Mouse (Mus musculus) mesoderm, embryonic 11.5 days (tissue): ENCODE results near the gene D630045J12Rik.

Source experiments
- DNase-seq: peaks from one replicate; pipeline ENCODE4 v3.0.0-alpha.2; 2012; ENCODE audit warnings: low read depth, low spot score

D630045J12Rik gene

DNA sequence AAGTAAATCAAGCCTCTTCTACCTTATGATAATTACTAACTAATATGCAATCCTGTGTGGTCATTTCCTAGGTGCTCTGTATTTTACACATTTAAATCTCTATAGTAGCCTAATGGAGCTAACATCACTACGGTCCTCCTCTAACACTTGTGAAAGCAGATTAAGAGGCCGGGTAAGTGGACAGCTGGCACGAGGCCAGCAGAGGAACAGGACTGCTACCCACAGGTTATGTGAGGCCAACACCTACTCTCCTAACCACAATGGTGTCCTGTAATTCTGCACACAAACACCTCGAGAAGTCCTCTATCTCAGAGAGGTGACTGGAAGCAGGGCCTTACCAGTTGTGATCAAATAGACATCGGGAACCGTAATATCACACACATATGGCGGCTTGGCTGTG, 59.8 kb downstream of the D630045J12Rik start:
- no peak for DNase-seq

DNA sequence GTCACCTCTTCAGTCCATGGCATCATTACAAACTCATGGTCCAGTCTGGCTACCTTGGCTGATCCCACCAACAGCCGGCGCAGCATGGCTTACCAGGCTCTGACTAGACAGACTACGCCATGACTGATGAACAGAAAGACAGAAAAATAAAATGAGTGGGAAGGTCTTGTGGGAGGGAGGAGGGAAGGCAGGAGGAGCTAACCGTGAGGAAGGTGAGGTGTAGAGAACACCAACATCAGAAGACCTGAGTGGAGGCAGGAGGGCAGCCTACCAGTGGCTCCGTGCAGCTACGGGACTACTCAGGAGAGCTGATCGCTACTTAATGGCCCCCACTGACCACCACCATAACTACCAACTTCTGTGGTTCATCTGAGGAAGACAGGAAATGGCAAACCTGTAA, 60.9 kb downstream of the D630045J12Rik start:
- no peak for DNase-seq

DNA sequence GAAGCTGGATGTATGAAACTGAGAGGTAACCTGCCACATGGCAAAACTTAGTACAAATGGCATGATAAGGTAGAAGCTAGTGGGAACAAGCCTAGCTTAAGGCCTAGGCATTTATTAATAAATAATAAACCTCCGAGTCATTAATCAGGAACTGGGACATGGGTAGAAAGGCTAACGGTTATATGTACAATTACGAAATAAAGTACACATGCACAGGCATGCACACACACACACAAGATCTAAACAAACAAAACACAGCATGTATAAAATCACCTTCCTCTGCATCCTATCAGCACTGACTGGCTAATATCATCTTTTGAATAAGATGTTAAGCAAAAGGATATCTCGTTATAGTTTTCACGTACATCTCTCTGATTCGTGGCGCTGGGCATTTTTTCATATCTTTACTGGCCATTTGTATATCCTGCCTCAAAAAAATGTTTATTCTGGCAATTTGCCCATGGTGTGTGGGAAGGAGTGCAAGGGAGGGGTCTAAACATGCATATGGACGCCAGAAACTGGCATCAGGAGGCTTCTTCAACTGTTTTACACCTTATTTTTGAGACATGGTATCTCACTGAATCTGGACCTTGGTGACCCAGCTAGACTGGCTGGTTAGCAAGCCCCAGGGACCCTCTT, 67.4 kb downstream of the D630045J12Rik start:
- no peak for DNase-seq

DNA sequence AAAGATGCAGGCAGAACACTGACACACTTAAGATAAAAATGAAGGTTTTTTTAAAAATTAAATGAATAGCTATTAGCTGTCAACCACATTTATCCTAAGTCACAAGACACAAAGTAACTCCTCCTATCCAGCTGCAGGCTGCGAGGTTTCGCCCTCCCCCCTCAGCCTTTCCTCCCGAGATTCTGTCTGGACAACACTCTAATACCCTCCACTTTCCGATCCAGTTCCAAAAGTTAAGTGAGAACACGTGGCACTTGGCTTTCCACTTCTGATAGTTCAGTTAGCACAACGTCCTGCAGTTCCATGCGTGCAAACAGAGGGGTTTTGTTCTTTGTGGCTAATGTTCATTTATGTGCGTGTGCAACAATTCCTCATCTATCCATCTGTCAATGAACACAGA, 69.0 kb downstream of the D630045J12Rik start:
- DNase-seq, result no peak

DNA sequence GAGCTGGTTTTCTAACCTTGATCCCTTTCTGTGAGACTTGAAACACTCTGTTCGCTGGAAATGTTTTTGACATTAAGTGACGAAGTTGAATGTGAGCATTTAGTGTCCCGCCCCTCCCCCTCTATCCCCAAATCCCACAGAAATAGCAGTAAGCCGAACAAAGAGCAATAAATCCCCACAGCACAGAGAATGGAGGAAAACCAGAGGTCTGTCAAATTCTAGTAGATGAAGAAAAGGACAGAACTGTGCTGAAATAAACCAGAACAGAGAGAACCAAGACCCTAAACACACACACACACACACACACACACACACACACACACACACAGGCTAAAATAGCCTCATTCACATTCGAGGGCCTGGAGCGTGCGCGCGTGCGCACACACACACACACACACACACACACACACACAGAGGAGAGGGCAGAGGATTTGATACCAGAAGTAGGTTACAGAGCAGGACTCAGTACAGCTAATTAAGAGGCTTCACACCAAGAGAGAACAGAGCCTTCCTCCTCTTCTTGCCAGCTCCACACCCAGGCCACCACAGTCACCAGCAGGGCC, 72.0 kb downstream of the D630045J12Rik start:
- no peak for DNase-seq

DNA sequence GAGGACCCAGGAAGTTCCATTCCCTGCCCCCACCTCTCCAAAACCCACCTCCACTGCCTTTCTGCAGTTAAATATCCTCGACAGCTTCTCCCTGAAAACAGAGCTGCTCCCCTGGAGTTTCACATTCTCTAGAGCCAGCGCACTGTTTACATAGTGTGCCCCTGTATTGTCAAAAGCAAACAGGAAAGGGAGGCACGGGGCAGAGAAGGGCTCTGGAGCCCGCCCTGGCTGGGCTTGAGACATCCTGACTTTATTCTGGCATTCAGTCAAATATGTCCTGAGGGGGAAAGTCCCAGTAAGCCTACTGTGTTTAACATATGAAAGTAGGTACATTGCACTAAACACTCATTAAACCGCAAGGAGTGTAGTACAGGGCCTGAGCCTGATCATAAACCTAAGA, 73.1 kb downstream of the D630045J12Rik start:
- no peak for DNase-seq

DNA sequence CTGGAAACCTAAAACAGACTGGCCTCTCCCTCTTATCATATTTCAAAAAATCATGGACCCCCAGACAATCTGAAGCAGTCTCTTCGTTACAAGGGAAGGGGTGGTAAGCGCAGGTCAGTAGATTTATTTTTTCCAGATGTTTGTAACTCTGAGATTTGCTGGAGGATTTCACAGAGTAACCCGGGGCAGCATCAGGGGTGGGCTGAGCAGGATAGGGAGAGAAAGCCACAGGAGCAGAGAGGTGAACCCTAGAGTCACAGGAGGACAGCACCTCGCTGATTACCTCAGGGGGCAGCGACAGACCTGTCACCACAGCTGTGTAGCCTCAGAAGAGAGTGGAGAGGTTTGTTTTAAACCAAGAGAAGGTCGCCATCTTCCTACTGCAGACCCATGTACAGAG, 88.4 kb downstream of the D630045J12Rik start:
- DNase-seq, result peak; percentile 47

DNA sequence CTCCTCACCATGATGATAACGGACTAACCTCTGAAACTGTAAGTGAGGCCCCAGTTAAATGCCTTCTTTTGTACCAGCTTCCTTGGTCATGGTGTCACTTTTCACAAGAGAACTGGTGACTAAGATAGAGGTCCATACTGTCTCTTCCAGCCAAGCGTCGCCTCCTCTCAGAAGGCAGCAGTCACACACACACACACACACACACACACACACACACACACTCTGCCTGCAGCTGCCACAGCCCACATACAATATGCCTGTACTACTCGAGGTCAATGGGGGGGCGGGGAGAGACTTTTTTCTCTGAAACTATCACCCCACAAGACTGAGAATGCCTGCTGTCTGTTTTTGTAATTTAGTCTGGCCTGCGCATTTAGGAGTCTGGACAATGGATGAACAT, 89.1 kb downstream of the D630045J12Rik start:
- DNase-seq, result no peak

DNA sequence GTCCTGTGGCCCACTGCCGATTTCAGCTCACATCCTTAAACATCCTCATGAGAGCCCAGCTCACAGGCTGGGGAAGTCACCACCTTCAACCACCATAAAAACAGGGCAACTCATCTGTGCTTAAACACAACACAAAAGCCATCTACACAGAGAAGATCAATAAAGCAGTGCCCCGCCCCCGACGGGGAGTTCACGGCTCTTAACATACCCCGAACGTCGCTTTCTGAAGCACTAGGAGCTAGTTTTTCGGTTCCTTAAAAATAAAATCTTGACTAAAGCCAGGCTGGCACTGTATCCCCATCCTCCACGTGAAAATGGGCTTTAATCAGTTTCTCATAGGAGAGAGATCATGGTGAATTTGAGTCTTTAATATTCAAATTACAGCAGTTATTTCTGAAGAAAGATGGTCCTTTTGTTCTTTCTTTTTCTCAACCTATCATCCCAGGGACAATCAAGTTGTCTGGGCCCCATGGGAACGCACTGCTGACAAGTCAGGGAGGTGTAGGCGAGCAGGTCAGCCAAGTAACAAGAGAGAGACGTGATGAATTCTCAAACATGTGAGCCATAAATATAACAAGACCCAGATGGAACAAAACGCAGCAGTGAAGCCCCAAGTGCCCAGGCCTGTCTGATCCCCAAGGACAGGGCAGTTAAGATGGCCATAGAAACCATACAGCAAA, 90.8 kb downstream of the D630045J12Rik start:
- DNase-seq, result peak; percentile 58

DNA sequence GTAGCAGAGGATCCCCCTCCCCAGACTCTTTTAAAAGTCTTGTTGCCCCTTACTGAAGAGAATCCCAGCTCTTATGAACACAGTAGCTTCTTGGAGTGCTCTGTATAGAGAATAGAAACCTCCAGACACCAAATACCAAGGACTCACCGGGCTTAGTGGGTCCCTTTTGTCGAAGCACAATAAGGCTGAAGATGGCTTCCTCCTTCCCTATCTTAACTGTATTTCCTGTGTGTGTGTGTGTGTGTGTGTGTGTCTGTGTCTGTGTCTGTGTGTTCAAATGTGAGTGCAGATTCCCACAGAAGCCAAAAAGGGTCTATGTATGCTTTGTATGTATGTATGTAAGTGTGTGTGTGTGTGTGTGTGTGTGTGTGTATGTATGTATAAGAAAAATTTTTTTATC, 93.3 kb downstream of the D630045J12Rik start:
- DNase-seq, result no peak

DNA sequence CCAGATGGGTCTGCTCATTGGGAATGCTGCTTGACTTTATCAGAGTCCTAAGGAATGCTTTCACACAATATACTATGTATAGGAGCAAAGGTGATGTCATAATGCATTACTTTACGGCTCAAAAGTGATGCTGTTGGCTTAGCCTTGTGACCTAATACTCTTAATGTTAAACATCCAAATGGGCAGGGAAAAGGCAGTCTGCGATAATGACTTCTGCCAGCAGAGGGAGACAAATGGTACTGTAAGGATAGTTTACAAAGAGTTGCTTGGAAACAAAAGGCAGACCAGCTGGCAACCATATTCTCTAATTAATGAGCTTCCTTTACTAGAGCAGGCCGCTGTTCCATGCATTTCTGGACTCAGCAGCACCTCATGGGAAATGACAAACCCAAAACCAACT, 93.7 kb downstream of the D630045J12Rik start:
- DNase-seq, result peak; percentile 87

DNA sequence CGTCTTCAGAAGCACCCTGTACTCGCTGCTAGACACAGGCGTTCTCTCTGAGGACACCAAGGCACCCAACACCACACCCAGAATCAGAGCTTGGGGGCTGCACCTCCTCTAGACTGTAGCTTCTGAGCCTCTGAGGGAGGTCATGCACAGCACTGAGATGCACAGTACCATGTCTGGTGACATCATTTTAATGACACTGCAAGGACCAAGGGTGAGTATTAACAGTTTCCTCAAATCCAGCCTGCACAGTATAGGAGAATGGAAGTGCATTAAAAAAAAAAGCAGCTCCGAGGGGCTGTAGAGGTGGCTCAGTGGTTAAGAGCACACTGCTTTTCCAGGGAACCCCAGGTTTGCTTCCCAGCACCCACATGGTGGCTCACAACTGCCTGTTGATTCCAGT, 94.2 kb downstream of the D630045J12Rik start:
- DNase-seq, result no peak

DNA sequence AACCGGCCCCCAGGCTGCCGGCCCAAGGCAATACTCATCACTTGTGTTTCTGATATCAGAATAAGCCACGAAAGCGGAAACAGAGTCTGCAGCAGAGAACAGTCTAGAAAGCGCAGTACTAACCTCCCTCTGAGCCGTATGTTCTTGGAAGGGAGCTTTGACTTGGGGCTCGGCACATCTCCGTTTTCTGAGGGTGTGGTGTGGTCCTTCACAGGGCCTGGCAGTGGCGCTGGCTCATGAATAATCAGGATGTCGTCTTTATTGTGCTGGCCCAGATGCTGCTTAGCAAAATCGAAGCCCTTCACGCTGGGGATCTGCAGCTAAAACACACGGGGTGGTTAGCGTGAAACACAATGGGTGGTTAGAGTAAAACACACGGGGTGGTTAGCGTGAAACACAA, 95.9 kb downstream of the D630045J12Rik start:
- no peak for DNase-seq

DNA sequence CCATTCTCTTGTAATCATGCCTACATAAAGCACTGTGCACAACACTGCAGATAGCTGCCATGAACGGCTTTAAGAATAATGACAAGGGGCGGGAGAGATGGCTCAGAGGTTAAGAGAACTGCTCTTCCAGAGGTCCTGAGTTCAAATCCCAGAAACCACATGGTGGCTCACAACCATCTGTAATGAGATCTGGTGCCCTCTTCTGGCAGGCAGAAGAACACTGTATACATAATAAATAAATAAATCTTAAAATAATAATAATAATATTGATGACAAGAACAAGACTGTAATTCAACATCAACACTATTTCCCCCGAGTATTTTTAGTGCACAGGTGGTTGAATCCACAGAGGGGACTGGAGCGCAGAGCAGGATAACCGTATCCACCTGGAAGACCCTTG, 97.6 kb downstream of the D630045J12Rik start:
- no peak for DNase-seq

DNA sequence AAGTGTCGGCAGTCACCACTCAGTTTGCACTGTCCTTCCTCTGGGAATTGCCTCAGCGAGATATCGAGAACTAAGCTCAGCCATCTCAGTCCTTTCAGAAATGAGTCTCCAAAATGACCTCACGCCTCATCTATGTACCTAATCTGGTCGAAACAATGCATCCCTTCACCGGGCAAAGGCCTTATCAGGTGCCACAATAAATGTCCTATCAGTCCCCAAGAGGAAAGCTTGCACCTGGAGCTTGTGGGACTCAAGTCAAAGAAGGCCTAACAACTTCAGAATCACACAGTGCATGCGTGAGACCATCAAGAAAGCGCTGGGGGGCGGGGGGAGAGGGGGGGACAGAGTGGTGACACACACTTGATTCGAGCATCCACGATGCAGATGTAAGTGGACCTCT, 101.5 kb downstream of the D630045J12Rik start:
- no peak for DNase-seq

DNA sequence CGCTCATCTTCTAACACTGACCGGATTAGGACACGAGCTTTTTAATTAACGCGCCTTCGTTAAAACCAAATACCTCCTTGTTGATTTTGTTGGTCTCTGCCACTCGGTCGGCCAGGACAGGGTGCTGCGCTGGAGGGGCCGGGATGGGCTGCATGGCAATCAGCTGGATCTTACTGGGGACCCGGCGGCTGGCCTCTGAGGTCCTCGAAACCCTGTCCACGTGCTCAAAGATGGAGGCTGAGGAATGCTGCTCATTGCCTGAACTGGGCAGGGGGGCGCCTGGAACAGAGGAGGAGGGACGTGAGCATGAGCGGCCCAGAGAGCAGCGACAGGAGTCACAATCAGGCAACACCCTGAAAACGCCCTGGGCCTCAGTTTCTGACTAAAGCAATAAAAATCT, 104.3 kb downstream of the D630045J12Rik start:
- no peak for DNase-seq

DNA sequence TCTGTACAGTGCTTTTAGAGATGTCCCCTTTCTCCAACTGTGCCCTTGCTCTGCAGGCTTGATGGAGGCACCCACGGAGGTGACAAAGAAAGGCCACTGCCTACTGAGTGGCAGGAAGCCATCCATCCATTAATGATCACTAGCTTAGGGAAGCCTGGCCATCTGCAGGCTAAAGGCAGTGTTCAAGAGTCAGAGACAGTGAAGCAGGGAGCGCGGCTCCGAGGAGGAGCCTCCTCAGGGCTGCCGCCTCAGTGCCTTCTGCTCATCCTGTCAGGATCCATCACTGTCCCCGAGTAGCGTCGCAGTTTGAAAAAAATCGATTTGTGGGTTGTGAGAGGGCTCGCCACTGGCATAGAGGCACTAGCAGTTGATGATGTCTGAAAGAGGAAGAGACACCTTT, 105.2 kb downstream of the D630045J12Rik start:
- DNase-seq, result no peak

DNA sequence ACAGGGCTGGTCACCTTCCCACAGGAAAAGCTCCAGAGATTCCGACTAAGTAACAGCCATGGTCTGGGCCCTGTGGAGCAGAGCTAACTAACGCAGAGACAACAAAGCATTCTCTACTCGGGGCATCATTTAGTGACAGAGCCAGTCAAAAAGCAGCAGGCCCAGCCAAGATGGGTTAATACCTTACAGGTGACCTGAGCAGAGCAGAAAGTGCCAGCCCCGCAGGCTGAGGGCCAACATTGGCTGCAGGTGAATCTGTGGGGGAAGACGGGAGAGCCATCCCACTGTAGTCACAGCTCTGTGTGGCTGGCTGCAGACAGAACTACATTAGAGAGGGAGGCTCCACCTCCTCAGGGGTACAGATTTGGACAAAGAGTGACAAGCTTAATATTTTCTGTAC, 106.5 kb downstream of the D630045J12Rik start:
- no peak for DNase-seq

DNA sequence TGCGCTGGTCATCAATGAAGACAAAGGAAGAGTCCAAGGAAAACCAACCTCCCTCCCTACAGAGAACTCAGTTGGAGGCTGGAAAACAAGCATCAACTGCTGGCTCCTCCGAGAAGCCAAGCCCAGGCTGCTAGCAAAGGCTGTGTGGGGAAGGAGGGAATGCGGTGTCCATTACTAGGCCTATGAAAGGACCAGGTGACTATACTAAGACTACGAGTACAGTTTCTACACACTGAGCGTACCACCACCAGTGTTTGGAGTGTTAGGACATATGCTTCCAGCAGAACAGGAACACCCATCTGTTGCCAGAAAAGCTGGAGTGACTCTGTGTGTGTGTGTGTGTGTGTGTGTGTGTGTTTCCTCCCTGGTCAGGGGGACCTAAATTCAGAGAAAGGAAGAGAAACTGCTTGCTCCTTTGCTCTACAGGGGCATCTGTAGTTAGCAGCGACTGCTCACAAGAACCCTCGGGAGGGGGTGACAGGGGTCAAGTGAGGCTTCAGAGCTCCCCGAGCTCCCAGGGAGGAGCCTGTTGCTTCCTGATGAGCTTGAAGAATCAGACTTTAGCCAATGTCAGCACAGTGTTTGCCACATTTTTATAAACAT, 108.2 kb downstream of the D630045J12Rik start:
- no peak for DNase-seq

DNA sequence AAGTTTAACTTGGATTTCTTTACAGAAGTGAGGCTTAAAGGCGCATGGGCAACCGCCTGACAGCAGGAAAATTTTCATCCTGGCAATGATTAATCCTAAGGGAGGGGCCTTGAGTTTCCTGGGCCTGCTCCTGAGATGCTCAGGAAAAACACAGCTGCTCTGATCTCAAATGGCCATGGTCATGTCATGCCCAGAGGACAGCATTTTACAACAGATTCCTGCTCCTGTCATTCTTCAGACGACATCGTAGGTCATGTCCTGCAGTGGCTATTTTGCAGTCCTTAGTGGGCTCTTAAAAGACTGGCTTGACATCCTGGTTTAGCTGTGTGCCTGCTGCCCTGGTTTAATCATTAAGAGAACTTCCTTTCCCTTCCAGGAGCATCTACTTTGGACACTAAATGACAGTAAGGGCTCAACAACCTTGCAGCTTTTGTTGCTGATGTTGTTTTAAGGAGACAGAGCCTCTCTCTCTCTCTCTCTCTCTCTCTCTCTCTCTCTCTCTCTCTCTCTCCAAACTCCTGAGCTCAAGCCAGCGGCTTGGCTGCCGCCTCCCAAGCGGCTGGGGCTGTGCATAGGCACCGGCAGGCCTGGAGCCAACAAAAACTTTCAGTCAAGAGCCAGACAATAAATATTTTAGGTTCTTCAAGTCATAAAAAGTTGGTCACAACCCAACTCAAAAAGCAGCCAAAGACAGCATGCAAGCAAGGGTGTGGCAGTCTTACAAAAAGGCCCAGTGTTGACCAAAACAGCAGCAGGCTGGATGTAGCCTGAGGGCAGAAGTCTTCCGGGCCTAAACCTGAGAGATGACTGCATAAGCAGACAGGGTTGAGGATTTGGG, 109.4 kb downstream of the D630045J12Rik start:
- no peak for DNase-seq

DNA sequence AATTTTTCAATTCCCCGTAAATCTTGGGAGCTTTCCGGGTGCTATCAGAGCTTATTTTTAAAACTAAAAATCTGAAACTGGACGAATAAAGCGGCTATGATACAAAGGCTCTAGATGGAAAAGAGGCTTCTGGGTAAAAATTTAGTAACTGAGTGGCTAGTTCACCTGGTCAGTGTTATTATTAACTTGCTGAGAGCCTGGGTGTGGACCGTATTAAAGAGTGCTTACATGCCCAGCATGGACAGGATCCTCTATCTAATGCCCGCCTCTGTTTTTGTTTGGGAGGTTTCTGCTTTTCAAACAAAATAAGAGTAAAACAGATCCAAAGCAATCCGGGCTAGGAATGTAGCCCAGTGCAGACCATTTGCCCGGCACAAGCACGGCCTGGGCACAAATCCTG, 113.4 kb downstream of the D630045J12Rik start:
- DNase-seq, result no peak

DNA sequence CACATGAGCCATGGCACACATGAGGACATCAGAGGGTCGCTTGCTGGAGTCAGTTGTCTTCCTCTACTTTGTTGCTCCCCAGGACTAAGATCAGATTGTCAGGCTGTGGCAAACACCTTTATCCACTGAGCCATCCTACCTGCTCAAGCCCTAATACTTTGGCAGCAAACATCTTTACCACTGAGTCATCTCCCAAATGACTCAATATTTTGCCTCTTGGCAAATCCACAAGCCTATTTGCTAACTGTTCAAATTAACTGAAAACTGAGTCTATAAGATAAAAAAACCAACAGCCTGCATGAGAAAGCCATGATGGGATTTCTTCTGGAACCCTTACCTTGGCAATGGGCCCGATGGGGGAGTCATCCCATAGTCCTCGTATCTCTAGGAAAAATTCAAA, 114.7 kb downstream of the D630045J12Rik start:
- DNase-seq, result no peak
